30 mouse cellular contexts compared by ENCODE assay signal in the genomic region with DNA sequence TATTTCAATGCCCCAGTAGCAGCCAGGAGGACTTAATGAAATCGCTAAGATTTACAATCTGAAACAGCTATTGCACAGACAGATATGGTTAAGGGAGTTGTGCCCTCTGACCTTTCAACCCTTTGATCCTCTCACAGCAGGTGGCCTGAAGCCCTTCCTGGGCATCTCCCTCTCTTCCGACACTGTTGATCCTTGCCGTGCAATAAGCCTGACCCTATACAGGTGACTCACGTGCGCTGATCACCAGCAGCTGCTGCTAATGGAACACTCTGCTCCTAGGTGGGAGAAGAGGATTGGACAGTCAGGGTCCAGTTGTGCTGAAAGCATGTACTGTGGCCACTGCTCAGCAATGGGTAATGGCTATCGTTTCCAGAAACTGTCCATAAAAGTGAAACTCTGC.
DNase-seq lines count a peak whose midpoint lies in the region; ATAC-seq and TF ChIP-seq lines count a peak whose summit lies in the region.
"Had no signal": no experiment of that assay in that cellular context is flagged by ENCODE, and none has a peak within 500 bp of the region (broad histone marks: within the 10 kb centered on the region; RNA-seq: fewer than 3 reads in every experiment).

No protein-coding gene starts in this region.

- ATAC-seq in kidney, embryonic 14.5 days (ENCODE audit: low FRiP score, low TSS enrichment): peak; percentile 60; the same call in 1 of the 2 replicates
- 0 out of 2 replicates have a peak, but pooled peaks have one; percentile 49 for ATAC-seq in limb, embryonic 11.5 days (ENCODE audit: insufficient number of reproducible peaks, low FRiP score, low TSS enrichment, low read depth)
- ATAC-seq in forebrain, postnatal 0 days: no peak
- ATAC-seq: activated CD4-positive, CD25-positive, alpha-beta regulatory T cell, adult 4 months; forebrain, embryonic 13.5 days; inflammation-experienced regulatory T-cells, adult 6 months; midbrain, embryonic 15.5 days had no signal

- H3K4me1 ChIP-seq in kidney, embryonic 14.5 days (ENCODE audit: control insufficient read depth, insufficient read depth, low read length): no peaks in the 10 kb centered on the region
- no peaks in the 10 kb centered on the region; the same call in 1 of the 2 replicates for H3K4me1 ChIP-seq in kidney, adult 2 months (ENCODE audit: control insufficient read depth, insufficient read depth, low read length)
- H3K4me1 ChIP-seq in limb, embryonic 11.5 days (ENCODE audit: control insufficient read depth, insufficient read depth, low read length): peaks cover 16% of the 10 kb centered on the region
- H3K4me1 ChIP-seq in forebrain, postnatal 0 days (ENCODE audit: insufficient read depth): no peaks in the 10 kb centered on the region

- no peak for TF ChIP-seq CTCF in kidney, adult 2 months (conservative IDR thresholded peaks at IDR 0.05; ENCODE audit: insufficient read depth, insufficient read length, low read depth, low read length)
- TF ChIP-seq CTCF in forebrain, postnatal 0 days (IDR thresholded peaks at IDR 0.05; ENCODE audit: low read depth): no peak

- no peaks in the 10 kb centered on the region for H3K9me3 ChIP-seq in kidney, embryonic 14.5 days (ENCODE audit: control insufficient read depth, low read length)
- H3K9me3 ChIP-seq in limb, embryonic 11.5 days (ENCODE audit: control insufficient read depth, low read length): no peaks in the 10 kb centered on the region
- H3K9me3 ChIP-seq in forebrain, postnatal 0 days (ENCODE audit: low read length): no peaks in the 10 kb centered on the region
- H3K9me3 ChIP-seq: forebrain, embryonic 13.5 days; heart, embryonic 12.5 days; midbrain, embryonic 10.5 days; midbrain, embryonic 15.5 days had no signal

- 22% methylated on average over 6 of the region's 6 CpGs for WGBS in kidney, embryonic 14.5 days
- 54% methylated on average over 6 of the region's 6 CpGs for WGBS in kidney, adult 2 months
- WGBS in limb, embryonic 11.5 days: 3% methylated on average over 6 of the region's 6 CpGs
- 82% methylated on average over 6 of the region's 6 CpGs for WGBS in forebrain, postnatal 0 days

- no peaks in the 10 kb centered on the region for H3K36me3 ChIP-seq in kidney, embryonic 14.5 days (ENCODE audit: control insufficient read depth, insufficient read depth, low read length)
- H3K36me3 ChIP-seq in kidney, adult 2 months (ENCODE audit: control insufficient read depth, insufficient read depth, low read length): no peaks in the 10 kb centered on the region
- no peaks in the 10 kb centered on the region for H3K36me3 ChIP-seq in limb, embryonic 11.5 days (ENCODE audit: control insufficient read depth, insufficient read depth, low read length)
- H3K36me3 ChIP-seq in forebrain, postnatal 0 days (ENCODE audit: insufficient read depth): no peaks in the 10 kb centered on the region
- H3K36me3 ChIP-seq: heart, embryonic 12.5 days; midbrain, embryonic 10.5 days; midbrain, embryonic 15.5 days had no signal

- TF ChIP-seq POLR2A in kidney, adult 2 months (IDR thresholded peaks at IDR 0.05; ENCODE audit: low read depth, low read length): no peak

- no peak overlapping the region for H3K9ac ChIP-seq in kidney, embryonic 14.5 days (ENCODE audit: low read depth, low read length)
- no peak overlapping the region for H3K9ac ChIP-seq in limb, embryonic 11.5 days (ENCODE audit: low read length)
- no peak overlapping the region for H3K9ac ChIP-seq in forebrain, postnatal 0 days
- H3K9ac ChIP-seq: forebrain, embryonic 13.5 days; heart, embryonic 12.5 days; hindbrain, embryonic 14.5 days; liver, embryonic 14.5 days; midbrain, embryonic 15.5 days had no signal

- no peak for DNase-seq in kidney, adult 2 months
- peak; percentile 4 for DNase-seq in ES-CJ7 (ENCODE audit: low read depth, low spot score)
- DNase-seq in embryo, embryonic 10.5 days (ENCODE audit: low spot score): peak; percentile 53
- peak; percentile 68 for DNase-seq in limb, embryonic 11.5 days (ENCODE audit: low spot score)
- no peak for DNase-seq in forebrain, postnatal 0 days
- no peak for DNase-seq in lung, postnatal 10 days
- DNase-seq: adrenal gland, postnatal 14 days; cerebellum, adult 11 months; cerebellum, adult 9-10 months; gastrocnemius, adult 2 months; gastrocnemius, postnatal 36 days; heart, adult 2 months; kidney, adult 8-10 months; kidney, postnatal 36 days; left cerebral cortex, postnatal 4 days; liver; lung, adult 2 months; lung, postnatal 14 days; right cerebral cortex, adult 18-20 months; spleen, adult 18-20 months; thymus, postnatal 36 days had no signal

- no peaks in the 10 kb centered on the region for H3K27me3 ChIP-seq in kidney, embryonic 14.5 days (ENCODE audit: control insufficient read depth, insufficient read depth, low read length)
- H3K27me3 ChIP-seq in kidney, adult 2 months (replicated peaks; ENCODE audit: control insufficient read depth, insufficient read depth, low read length): no peaks in the 10 kb centered on the region
- H3K27me3 ChIP-seq in limb, embryonic 11.5 days (ENCODE audit: control insufficient read depth, insufficient read depth, low read length): no peaks in the 10 kb centered on the region
- no peaks in the 10 kb centered on the region for H3K27me3 ChIP-seq in forebrain, postnatal 0 days (ENCODE audit: insufficient read depth, low read length)
- H3K27me3 ChIP-seq: forebrain, embryonic 13.5 days; heart, embryonic 12.5 days; midbrain, embryonic 15.5 days had no signal

- no peak overlapping the region for H3K4me2 ChIP-seq in kidney, embryonic 14.5 days (replicated peaks; ENCODE audit: low read depth, low read length)
- H3K4me2 ChIP-seq in limb, embryonic 11.5 days (ENCODE audit: low read depth, severe bottlenecking): no peak overlapping the region
- no peak overlapping the region for H3K4me2 ChIP-seq in forebrain, postnatal 0 days (ENCODE audit: low read depth)
- H3K4me2 ChIP-seq: forebrain, embryonic 13.5 days; heart, embryonic 12.5 days; hindbrain, embryonic 14.5 days; midbrain, embryonic 15.5 days had no signal

- H3K4me3 ChIP-seq in kidney, embryonic 14.5 days (ENCODE audit: low read length): no peak overlapping the region
- no peak overlapping the region for H3K4me3 ChIP-seq in kidney, adult 2 months (ENCODE audit: insufficient read depth, low read depth, low read length)
- H3K4me3 ChIP-seq in limb, embryonic 11.5 days (ENCODE audit: low read depth, low read length): no peak overlapping the region
- no peak overlapping the region for H3K4me3 ChIP-seq in forebrain, postnatal 0 days (ENCODE audit: low read depth, low read length)
- H3K4me3 ChIP-seq: forebrain, embryonic 13.5 days; gastrocnemius, adult 2 months; heart, adult 2 months; heart, embryonic 12.5 days; midbrain, embryonic 10.5 days; midbrain, embryonic 15.5 days had no signal

- no peak overlapping the region for H3K27ac ChIP-seq in kidney, embryonic 14.5 days (ENCODE audit: low read depth, low read length)
- no peak overlapping the region for H3K27ac ChIP-seq in kidney, adult 2 months (ENCODE audit: insufficient read depth, low read depth, low read length)
- H3K27ac ChIP-seq in limb, embryonic 11.5 days (replicated peaks; ENCODE audit: low read depth, low read length): no peak overlapping the region
- H3K27ac ChIP-seq in forebrain, postnatal 0 days (ENCODE audit: low read depth, low read length): no peak overlapping the region
- H3K27ac ChIP-seq: forebrain, embryonic 13.5 days; gastrocnemius, adult 2 months; heart, adult 2 months; hindbrain, embryonic 14.5 days; liver, embryonic 14.5 days; midbrain, embryonic 10.5 days; midbrain, embryonic 15.5 days had no signal

Comparison
In these comparisons a context has a peak if more than half of its experiments do, and no peak if none do; other contexts are left out.
1. DNase-seq: peak in ES-CJ7 (single experiment), embryo, embryonic 10.5 days (single experiment) and limb, embryonic 11.5 days (single experiment); none in kidney, adult 2 months (single experiment), forebrain, postnatal 0 days (single experiment) and lung, postnatal 10 days (single experiment).